Comparison of ENCODE assay signal across 15 mouse cellular contexts in genomic region chr12:29121159-29121558, GRCm38 (mm10).
DNase-seq lines count a peak whose midpoint lies in the region; ATAC-seq and TF ChIP-seq lines count a peak whose summit lies in the region.
"Had no signal": no experiment of that assay in that cellular context is flagged by ENCODE, and none has a peak within 500 bp of the region (broad histone marks: within the 10 kb centered on the region; RNA-seq: fewer than 3 reads in every experiment).

No protein-coding gene starts in this region.

- H3K4me3 ChIP-seq in embryonic facial prominence, embryonic 10.5 days = no peak overlapping the region
- H3K4me3 ChIP-seq in embryonic facial prominence, embryonic 14.5 days (ENCODE audit: low read depth, low read length) = no peak overlapping the region
- no peak overlapping the region for H3K4me3 ChIP-seq in forebrain, postnatal 0 days (ENCODE audit: low read depth, low read length)
- no peak overlapping the region for H3K4me3 ChIP-seq in midbrain, embryonic 16.5 days (ENCODE audit: low read depth, low read length)
- H3K4me3 ChIP-seq: heart, adult 2 months; liver, embryonic 12.5 days; lung, embryonic 15.5 days had no signal

- no peaks in the 10 kb centered on the region for H3K36me3 ChIP-seq in embryonic facial prominence, embryonic 10.5 days (replicated peaks)
- no peaks in the 10 kb centered on the region for H3K36me3 ChIP-seq in embryonic facial prominence, embryonic 14.5 days (ENCODE audit: control insufficient read depth, insufficient read depth, low read length)
- no peaks in the 10 kb centered on the region for H3K36me3 ChIP-seq in forebrain, postnatal 0 days (ENCODE audit: insufficient read depth)
- H3K36me3 ChIP-seq in midbrain, embryonic 16.5 days (ENCODE audit: control insufficient read depth, insufficient read depth, low read length) = no peaks in the 10 kb centered on the region
- H3K36me3 ChIP-seq: liver, embryonic 12.5 days; lung, embryonic 15.5 days had no signal

- WGBS in embryonic facial prominence, embryonic 10.5 days = 56% methylated on average over 2 of the region's 2 CpGs
- WGBS in embryonic facial prominence, embryonic 14.5 days = 71% methylated on average over 2 of the region's 2 CpGs
- 14% methylated on average over 2 of the region's 2 CpGs for WGBS in forebrain, postnatal 0 days
- WGBS in midbrain, embryonic 16.5 days = 18% methylated on average over 2 of the region's 2 CpGs

- no peak overlapping the region for H3K9ac ChIP-seq in embryonic facial prominence, embryonic 14.5 days (ENCODE audit: low read depth, low read length)
- no peak overlapping the region for H3K9ac ChIP-seq in forebrain, postnatal 0 days
- H3K9ac ChIP-seq in midbrain, embryonic 16.5 days (ENCODE audit: low read depth, low read length) = no peak overlapping the region
- H3K9ac ChIP-seq: liver, embryonic 12.5 days; lung, embryonic 15.5 days had no signal

- peak; percentile 83 for ATAC-seq in embryonic facial prominence, embryonic 14.5 days (ENCODE audit: low read depth)
- peak; percentile 70 for ATAC-seq in forebrain, postnatal 0 days
- ATAC-seq in midbrain, embryonic 16.5 days = peak; percentile 60
- ATAC-seq: liver, embryonic 12.5 days had no signal

- peak; percentile 10 for DNase-seq in embryonic facial prominence, embryonic 10.5 days (ENCODE audit: low spot score)
- peak; percentile 64 for DNase-seq in embryonic facial prominence, embryonic 14.5 days (ENCODE audit: low spot score)
- DNase-seq in forebrain, postnatal 0 days = no peak
- no peak for DNase-seq in left cerebral cortex, postnatal 10 days (ENCODE audit: extremely low spot score in 1 of 2, low spot score in 2 of 2)
- DNase-seq in thymus, adult 18-20 months = no peak
- no peak for DNase-seq in adrenal gland, postnatal 14 days
- DNase-seq: cerebellum, adult 9-10 months; gastrocnemius, postnatal 10 days; heart, adult 2 months; kidney, postnatal 10 days; layer of hippocampus, adult 9-11 months; right cerebral cortex, postnatal 25 days had no signal

- no peak for TF ChIP-seq CTCF in forebrain, postnatal 0 days (IDR thresholded peaks at IDR 0.05; ENCODE audit: low read depth)

- 0 out of 2 replicates have a peak, but pooled peaks cover 3% of the 10 kb centered on the region for H3K4me1 ChIP-seq in embryonic facial prominence, embryonic 10.5 days
- H3K4me1 ChIP-seq in embryonic facial prominence, embryonic 14.5 days (ENCODE audit: control insufficient read depth, insufficient read depth, low read length) = no peaks in the 10 kb centered on the region
- H3K4me1 ChIP-seq in forebrain, postnatal 0 days (ENCODE audit: insufficient read depth) = peaks cover 3% of the 10 kb centered on the region
- H3K4me1 ChIP-seq in midbrain, embryonic 16.5 days (ENCODE audit: control insufficient read depth, insufficient read depth, low read length) = peaks cover 11% of the 10 kb centered on the region
- H3K4me1 ChIP-seq: liver, embryonic 12.5 days; lung, embryonic 15.5 days had no signal

- no peak overlapping the region for H3K27ac ChIP-seq in embryonic facial prominence, embryonic 10.5 days (replicated peaks)
- H3K27ac ChIP-seq in embryonic facial prominence, embryonic 14.5 days (replicated peaks; ENCODE audit: low read depth, low read length) = no peak overlapping the region
- no peak overlapping the region for H3K27ac ChIP-seq in forebrain, postnatal 0 days (ENCODE audit: low read depth, low read length)
- peak overlapping the region; percentile 54 for H3K27ac ChIP-seq in midbrain, embryonic 16.5 days (ENCODE audit: low read length)
- H3K27ac ChIP-seq: heart, adult 2 months; liver, embryonic 12.5 days; lung, embryonic 15.5 days had no signal

- intact Hi-C loops in left cerebral cortex, postnatal 10 days (cut with DNase I) = no loop called here

- no peak overlapping the region for H3K4me2 ChIP-seq in embryonic facial prominence, embryonic 14.5 days (ENCODE audit: low read depth, low read length)
- H3K4me2 ChIP-seq in forebrain, postnatal 0 days (ENCODE audit: low read depth) = no peak overlapping the region
- no peak overlapping the region for H3K4me2 ChIP-seq in midbrain, embryonic 16.5 days (ENCODE audit: low read length)
- H3K4me2 ChIP-seq: liver, embryonic 12.5 days; lung, embryonic 15.5 days had no signal

- no peaks in the 10 kb centered on the region for H3K9me3 ChIP-seq in embryonic facial prominence, embryonic 10.5 days
- no peaks in the 10 kb centered on the region for H3K9me3 ChIP-seq in embryonic facial prominence, embryonic 14.5 days (ENCODE audit: control insufficient read depth, low read length)
- H3K9me3 ChIP-seq in forebrain, postnatal 0 days (ENCODE audit: low read length) = no peaks in the 10 kb centered on the region
- no peaks in the 10 kb centered on the region for H3K9me3 ChIP-seq in midbrain, embryonic 16.5 days (replicated peaks; ENCODE audit: control insufficient read depth, low read length, poor library complexity, severe bottlenecking)
- H3K9me3 ChIP-seq: liver, embryonic 12.5 days; lung, embryonic 15.5 days had no signal

- H3K27me3 ChIP-seq in embryonic facial prominence, embryonic 10.5 days (replicated peaks; ENCODE audit: low read depth, poor library complexity, severe bottlenecking) = no peaks in the 10 kb centered on the region
- H3K27me3 ChIP-seq in embryonic facial prominence, embryonic 14.5 days (replicated peaks; ENCODE audit: control insufficient read depth, insufficient read depth, low read length) = no peaks in the 10 kb centered on the region
- no peaks in the 10 kb centered on the region for H3K27me3 ChIP-seq in forebrain, postnatal 0 days (ENCODE audit: insufficient read depth, low read length)
- no peaks in the 10 kb centered on the region for H3K27me3 ChIP-seq in midbrain, embryonic 16.5 days (ENCODE audit: control insufficient read depth, insufficient read depth, low read depth, low read length)
- H3K27me3 ChIP-seq: liver, embryonic 12.5 days; lung, embryonic 15.5 days had no signal

Comparison
In these comparisons a context has a peak if more than half of its experiments do, and no peak if none do; other contexts are left out.
1. DNase-seq: peak in embryonic facial prominence, embryonic 10.5 days (single experiment) and embryonic facial prominence, embryonic 14.5 days (single experiment); none in forebrain, postnatal 0 days (single experiment), left cerebral cortex, postnatal 10 days (0 of 2), thymus, adult 18-20 months (0 of 2) and adrenal gland, postnatal 14 days (single experiment).
2. Peak in every context shown above with its lines, with median percentiles within 50 percentile points of each other: ATAC-seq.